Mouse (Mus musculus) stomach, postnatal 0 days (tissue): ENCODE measurements around the gene Uck2.
A peak's percentile ranks its signal among the peaks of the same experiment; 100 is the strongest.

Experiments used
- CTCF ChIP-seq: IDR thresholded peaks from 2 replicates; pipeline ENCODE4 v1.5.1; 2016; ENCODE audit warnings: antibody characterized with exemption, low read depth, mild to moderate bottlenecking, moderate library complexity
- EP300 ChIP-seq: optimal IDR thresholded peaks from 2 replicates; pipeline ENCODE3; 2016; ENCODE audit warnings: antibody characterized with exemption

- TF ChIP-seq EP300: peak; percentile 99
- peak; percentile 41; the same call in 1 of the 2 replicates for TF ChIP-seq CTCF
Observed at GRCm38 (mm10) chr1:167308261-167309054, 23.3 kb upstream of the Uck2 start, which contains the start of gene Tmco1.
